Mouse (Mus musculus) bone marrow, adult 2 months (tissue): ENCODE results near the gene Armh3. TPM values are rescaled to one million over a fixed set of nuclear protein-coding genes. Genes with fewer than 3 reads are reported as not detected.

ENCODE experiments used
- H3K27ac ChIP-seq: fragments of 200-500 bp; 2 replicates; pipeline ENCODE4 v1.5.1; 2012; ENCODE audit warnings: low read depth, mild to moderate bottlenecking, control low read depth, inconsistent platforms, low read length; ENCODE audit not compliant: control insufficient read depth, poor library complexity, insufficient read depth
- H3K4me1 ChIP-seq: fragments of 200-500 bp; 2 replicates; pipeline ENCODE4 v1.6.1; 2011; ENCODE audit warnings: low read length; ENCODE audit not compliant: control insufficient read depth, insufficient read depth
- H3K4me3 ChIP-seq: fragments of 200-500 bp; replicated peaks from 2 replicates; pipeline ENCODE3; 2011; ENCODE audit warnings: mild to moderate bottlenecking, low read depth, low read length, control low read depth; ENCODE audit not compliant: control insufficient read depth
- CTCF ChIP-seq: fragments of 200-500 bp; IDR thresholded peaks from 2 replicates; pipeline ENCODE4 v1.5.1; 2011; ENCODE audit warnings: low read length, control low read depth; ENCODE audit not compliant: control insufficient read depth, insufficient read depth
- POLR2A ChIP-seq: fragments of 200-500 bp; IDR thresholded peaks from 2 replicates; pipeline ENCODE4 v1.6.1; 2011; ENCODE audit warnings: low read depth, mild to moderate bottlenecking, control low read depth, low read length, borderline replicate concordance; ENCODE audit not compliant: control insufficient read depth
- WGBS: fragments of 180-500 bp; shearing (Covaris S2); methylation state at CpG from one replicate; pipeline ENCODE4 v1.1.7; 2018; 5-methylcytosine and 5-hydroxymethylcytosine counted together
- polyA plus RNA-seq: library from polyadenylated mRNA; stranded (reverse); fragments of >200 nt; gene quantifications from 2 replicates; pipeline ENCODE4 v1.2.4, GENCODE M21; 2011; ENCODE audit warnings: low replicate concordance; ENCODE audit not compliant: missing spikeins, insufficient read depth, insufficient read length

Gene Armh3
- polyA plus RNA-seq, 1 experiment, result 5.3 TPM

- no peak for TF ChIP-seq POLR2A
- TF ChIP-seq CTCF, result peak; percentile 24; the same call in 1 of the 2 replicates
- 71% methylated on average over 11 of the region's 11 CpGs for WGBS
- no peak overlapping the region for H3K27ac ChIP-seq
Measured at GRCm38 (mm10) chr19:46028747-46029320, 30.5 kb upstream of the Armh3 start.

DNA sequence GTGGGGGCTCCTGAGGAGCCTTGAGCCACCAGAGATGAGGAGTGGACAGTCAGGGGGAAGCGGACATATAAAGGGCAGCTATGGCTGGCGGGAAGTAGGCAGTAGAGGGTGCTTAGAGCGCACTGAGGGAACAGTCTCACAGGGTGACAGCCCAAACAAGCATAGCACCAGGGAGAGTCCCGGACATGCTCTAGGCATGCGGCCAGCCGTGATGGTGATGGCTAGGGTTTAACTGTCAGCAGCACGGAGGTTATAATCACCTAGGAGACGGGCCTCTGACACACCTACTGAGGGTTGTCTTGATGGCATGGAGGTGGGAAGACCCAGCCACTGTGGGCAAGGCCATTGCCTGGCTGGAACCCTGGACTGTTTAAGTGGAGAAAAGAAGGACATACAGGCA is 28.3 kb upstream of the Armh3 start:
- H3K4me1 ChIP-seq, result no peaks in the 10 kb centered on the region
- WGBS, result 35% methylated on average over 8 of the region's 8 CpGs
- H3K27ac ChIP-seq, result no peak overlapping the region
- TF ChIP-seq CTCF, result no peak
- TF ChIP-seq POLR2A, result no peak
- no peak overlapping the region for H3K4me3 ChIP-seq

More at GRCm38 (mm10) chr19:46028747-46029320, 30.5 kb upstream of the Armh3 start:
- H3K4me1 ChIP-seq, result no peaks in the 10 kb centered on the region
- no peak overlapping the region for H3K4me3 ChIP-seq

- Histone ChIP-seq H3K4me3 (no peak overlapping the region), H3K4me1 (no peaks in the 10 kb centered on the region), H3K27ac (no peak overlapping the region)
- TF ChIP-seq CTCF (no peak), POLR2A (no peak)
- WGBS, result 77% methylated on average over 6 of the region's 6 CpGs
Measured at GRCm38 (mm10) chr19:46024959-46025358, 26.7 kb upstream of the Armh3 start.

- WGBS, result 93% methylated on average over 2 of the region's 2 CpGs
- Histone ChIP-seq H3K4me1 (no peaks in the 10 kb centered on the region), H3K27ac (no peak overlapping the region), H3K4me3 (no peak overlapping the region)
- TF ChIP-seq CTCF (no peak), POLR2A (no peak)
Measured at GRCm38 (mm10) chr19:46016023-46016422, 17.7 kb upstream of the Armh3 start.

- Histone ChIP-seq H3K27ac (no peak overlapping the region), H3K4me1 (no peaks in the 10 kb centered on the region), H3K4me3 (no peak overlapping the region)
- TF ChIP-seq POLR2A (no peak), CTCF (peak; percentile 97)
- 3% methylated on average over 12 of the region's 12 CpGs for WGBS
Measured at GRCm38 (mm10) chr19:46014572-46015178, 16.4 kb upstream of the Armh3 start.

- 79% methylated on average over 7 of the region's 7 CpGs for WGBS
- TF ChIP-seq CTCF, result no peak
- TF ChIP-seq POLR2A, result no peak
- H3K4me1 ChIP-seq, result no peaks in the 10 kb centered on the region; the same call in 1 of the 2 replicates
- H3K27ac ChIP-seq, result no peak overlapping the region
- H3K4me3 ChIP-seq, result no peak overlapping the region
Measured at GRCm38 (mm10) chr19:46005680-46006079, 7.4 kb upstream of the Armh3 start.

DNA sequence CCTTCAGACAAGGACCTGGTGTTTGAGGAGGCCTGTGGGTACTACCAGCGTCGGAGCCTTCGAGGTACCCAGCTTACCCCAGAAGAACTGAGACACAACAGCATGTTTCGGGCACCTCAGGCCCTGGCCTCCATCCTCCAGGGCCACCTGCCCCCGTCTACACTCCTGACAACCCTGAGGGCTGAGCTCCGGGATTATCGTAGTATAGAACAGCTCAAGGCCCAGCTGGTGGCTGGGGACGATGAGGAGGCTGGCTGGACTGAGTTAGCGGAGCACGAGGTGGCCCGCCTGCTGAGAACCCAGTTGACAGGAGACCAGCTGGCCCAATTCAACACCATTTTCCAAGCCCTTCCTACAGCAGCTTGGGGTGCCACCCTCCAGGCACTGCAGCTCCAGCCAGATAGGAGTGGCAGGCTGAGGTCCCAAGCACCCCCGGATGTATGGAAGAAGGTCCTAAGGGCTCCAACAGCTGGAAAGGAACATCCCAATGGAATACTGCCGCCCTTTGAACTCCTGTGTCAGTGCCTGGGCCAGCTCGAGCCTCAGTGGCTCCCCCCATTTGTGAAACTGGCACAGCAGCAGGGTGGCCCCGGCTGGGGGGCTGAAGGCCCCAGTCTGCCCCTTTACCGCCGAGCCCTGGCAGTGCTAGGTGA is 6.7 kb upstream of the Armh3 start:
- TF ChIP-seq POLR2A (no peak), CTCF (no peak)

More for the DNA sequence above, 6.7 kb upstream of the Armh3 start:
- WGBS, result 91% methylated on average over 17 of the region's 17 CpGs
- H3K4me1 ChIP-seq, result no peaks in the 10 kb centered on the region; the same call in 1 of the 2 replicates
- no peak overlapping the region for H3K4me3 ChIP-seq
- H3K27ac ChIP-seq, result no peak overlapping the region
